Mouse (Mus musculus): ENCODE data around the gene Chchd4. TPM values are rescaled to one million over a fixed set of nuclear protein-coding genes. Genes with fewer than 3 reads are reported as not detected.
"Not testable (repeated sequence)": the region's sequence is repeated elsewhere in the genome, so short reads cannot be mapped to it uniquely, and the experiment has no call there.

Chchd4 gene
- polyA plus RNA-seq, 1 experiment: 24.6 TPM

GRCm38 (mm10) chr6:91483371-91483770 is 10.0 kb upstream of the Chchd4 start:
- no peaks in the 10 kb centered on the region for H3K27me3 ChIP-seq (ENCODE audit: control insufficient read depth, insufficient read depth, low read length, poor library complexity, severe bottlenecking)
- no peak overlapping the region for H3K9ac ChIP-seq (ENCODE audit: low read depth, poor library complexity, severe bottlenecking)
- H3K36me3 ChIP-seq (ENCODE audit: control insufficient read depth, insufficient read depth, low read length, poor library complexity, severe bottlenecking): peaks cover 3% of the 10 kb centered on the region
- H3K4me1 ChIP-seq (ENCODE audit: control insufficient read depth, insufficient read depth, low read length): no peaks in the 10 kb centered on the region
- H3K9me3 ChIP-seq (replicated peaks; ENCODE audit: control insufficient read depth, insufficient read depth, low read length, poor library complexity, severe bottlenecking): no peaks in the 10 kb centered on the region
- TF ChIP-seq EP300 (IDR thresholded peaks at IDR 0.05; ENCODE audit: insufficient read depth, low read depth, low read length) (no peak), CTCF (IDR thresholded peaks at IDR 0.05; ENCODE audit: low read depth, low read length) (no peak), POLR2A (IDR thresholded peaks at IDR 0.05; ENCODE audit: insufficient read depth, low read length) (no peak)
- no peak overlapping the region for H3K27ac ChIP-seq (ENCODE audit: insufficient read depth, low read length)
- no peak overlapping the region for H3K4me3 ChIP-seq (ENCODE audit: low read depth, low read length)

- no peaks in the 10 kb centered on the region for H3K27me3 ChIP-seq (ENCODE audit: control insufficient read depth, insufficient read depth, low read length, poor library complexity, severe bottlenecking)
- H3K9me3 ChIP-seq (replicated peaks; ENCODE audit: control insufficient read depth, insufficient read depth, low read length, poor library complexity, severe bottlenecking): no peaks in the 10 kb centered on the region
- no peak overlapping the region for H3K27ac ChIP-seq (ENCODE audit: insufficient read depth, low read length)
- TF ChIP-seq CTCF (IDR thresholded peaks at IDR 0.05; ENCODE audit: low read depth, low read length) (no peak), POLR2A (IDR thresholded peaks at IDR 0.05; ENCODE audit: insufficient read depth, low read length) (no peak), EP300 (IDR thresholded peaks at IDR 0.05; ENCODE audit: insufficient read depth, low read depth, low read length) (peak; percentile 38; the same call in 1 of the 2 replicates)
- peaks cover 3% of the 10 kb centered on the region for H3K4me1 ChIP-seq (ENCODE audit: control insufficient read depth, insufficient read depth, low read length)
- H3K4me3 ChIP-seq (ENCODE audit: low read depth, low read length): no peak overlapping the region
- H3K36me3 ChIP-seq (ENCODE audit: control insufficient read depth, insufficient read depth, low read length, poor library complexity, severe bottlenecking): peaks cover 3% of the 10 kb centered on the region
- H3K9ac ChIP-seq (ENCODE audit: low read depth, poor library complexity, severe bottlenecking): peak overlapping the region; percentile 8; the same call in 1 of the 2 replicates
Observed at GRCm38 (mm10) chr6:91476541-91476940, 3.2 kb upstream of the Chchd4 start.

DNA sequence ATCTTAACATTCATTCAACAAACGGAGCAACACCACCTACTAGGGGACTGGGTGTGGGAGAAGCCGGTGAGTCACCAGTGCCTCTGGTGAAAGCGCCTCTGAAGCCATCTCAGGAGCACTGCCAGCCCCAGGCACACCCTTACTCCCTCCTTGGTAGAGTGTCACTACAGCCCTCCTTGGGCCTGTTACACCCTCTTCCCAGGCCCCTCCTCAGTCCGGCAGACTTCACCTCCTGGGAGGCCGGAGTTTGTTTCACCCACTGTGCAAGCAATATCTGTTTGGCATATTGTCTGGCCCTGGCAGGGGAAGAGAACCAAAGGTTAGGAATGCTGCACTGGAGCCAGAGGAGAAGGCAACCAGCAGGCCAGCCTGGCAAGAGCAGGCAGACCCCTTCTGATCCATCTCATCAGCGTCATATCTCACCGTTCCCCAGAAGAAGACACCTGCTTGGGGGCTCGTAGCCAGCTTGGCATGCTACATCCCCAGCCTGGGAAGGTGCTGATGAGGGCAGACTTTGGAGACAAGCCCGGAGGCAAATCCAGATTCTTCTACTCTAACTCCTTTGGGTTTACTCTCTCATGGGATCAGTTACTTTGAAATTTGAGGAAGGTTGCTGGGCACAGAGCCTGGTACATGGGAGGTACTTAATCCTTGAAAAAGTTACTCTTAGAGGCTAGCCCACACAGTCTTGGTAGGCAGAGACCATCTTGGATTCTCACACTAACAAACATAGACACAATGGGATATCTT is 1.3 kb upstream of the Chchd4 start:
- Histone ChIP-seq H3K36me3 (ENCODE audit: control insufficient read depth, insufficient read depth, low read length, poor library complexity, severe bottlenecking) (peaks cover under 1% of the 10 kb centered on the region), H3K9me3 (replicated peaks; ENCODE audit: control insufficient read depth, insufficient read depth, low read length, poor library complexity, severe bottlenecking) (no peaks in the 10 kb centered on the region), H3K4me3 (ENCODE audit: low read depth, low read length) (peak overlapping the region; percentile 71), H3K27ac (ENCODE audit: insufficient read depth, low read length) (no peak overlapping the region), H3K9ac (ENCODE audit: low read depth, poor library complexity, severe bottlenecking) (0 out of 2 replicates have a peak overlapping the region, but pooled peaks have one; percentile 20), H3K4me1 (ENCODE audit: control insufficient read depth, insufficient read depth, low read length) (peaks cover 3% of the 10 kb centered on the region), H3K27me3 (ENCODE audit: control insufficient read depth, insufficient read depth, low read length, poor library complexity, severe bottlenecking) (no peaks in the 10 kb centered on the region)
- TF ChIP-seq POLR2A (IDR thresholded peaks at IDR 0.05; ENCODE audit: insufficient read depth, low read length) (no peak), CTCF (IDR thresholded peaks at IDR 0.05; ENCODE audit: low read depth, low read length) (no peak), EP300 (IDR thresholded peaks at IDR 0.05; ENCODE audit: insufficient read depth, low read depth, low read length) (no peak)

DNA sequence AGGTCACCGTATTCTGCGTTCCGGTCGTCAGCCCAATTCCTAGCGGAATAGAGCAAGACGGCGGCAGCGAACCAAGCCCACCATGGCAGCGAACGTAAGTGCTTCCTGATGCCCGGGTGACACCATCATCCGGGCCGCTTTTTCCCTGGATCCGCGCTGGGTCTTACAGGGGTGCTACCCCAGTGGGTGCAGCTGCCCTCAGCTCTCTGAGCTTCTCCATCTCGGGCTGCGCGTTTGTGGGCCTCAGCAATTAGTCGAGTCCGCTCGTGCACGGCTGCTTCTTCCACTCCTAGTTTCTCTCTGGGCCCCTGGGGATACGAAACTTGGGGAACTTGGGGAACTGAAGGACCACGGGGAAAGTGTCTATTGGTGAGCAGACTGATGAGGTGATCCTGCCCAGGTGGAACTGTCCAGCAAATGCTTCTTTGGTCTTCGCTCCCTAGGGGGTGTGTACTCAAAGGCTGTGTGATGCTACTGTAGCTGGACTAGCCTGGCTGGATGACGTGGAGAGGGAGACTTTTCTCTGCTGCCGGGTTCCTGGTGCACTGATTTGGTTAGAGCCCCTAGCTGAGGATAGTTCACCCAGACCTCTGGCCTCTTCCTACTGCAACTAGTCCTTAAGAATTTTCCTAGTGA is 577 bp upstream of the Chchd4 start:
- Histone ChIP-seq H3K27ac (ENCODE audit: insufficient read depth, low read length) (no peak overlapping the region), H3K27me3 (ENCODE audit: control insufficient read depth, insufficient read depth, low read length, poor library complexity, severe bottlenecking) (no peaks in the 10 kb centered on the region), H3K4me1 (ENCODE audit: control insufficient read depth, insufficient read depth, low read length) (peaks cover 3% of the 10 kb centered on the region), H3K4me3 (ENCODE audit: low read depth, low read length) (peak overlapping the region; percentile 71), H3K9me3 (replicated peaks; ENCODE audit: control insufficient read depth, insufficient read depth, low read length, poor library complexity, severe bottlenecking) (no peaks in the 10 kb centered on the region), H3K36me3 (ENCODE audit: control insufficient read depth, insufficient read depth, low read length, poor library complexity, severe bottlenecking) (no peaks in the 10 kb centered on the region; the same call in none of the 2 replicates), H3K9ac (ENCODE audit: low read depth, poor library complexity, severe bottlenecking) (peak overlapping the region; percentile 20)
- TF ChIP-seq POLR2A (IDR thresholded peaks at IDR 0.05; ENCODE audit: insufficient read depth, low read length) (no peak), CTCF (IDR thresholded peaks at IDR 0.05; ENCODE audit: low read depth, low read length) (no peak), EP300 (IDR thresholded peaks at IDR 0.05; ENCODE audit: insufficient read depth, low read depth, low read length) (no peak)

- H3K4me1 ChIP-seq (ENCODE audit: control insufficient read depth, insufficient read depth, low read length): peaks cover 7% of the 10 kb centered on the region
- H3K36me3 ChIP-seq (ENCODE audit: control insufficient read depth, insufficient read depth, low read length, poor library complexity, severe bottlenecking): peaks cover 6% of the 10 kb centered on the region
- peak overlapping the region; percentile 86 for H3K9ac ChIP-seq (ENCODE audit: low read depth, poor library complexity, severe bottlenecking)
- H3K27me3 ChIP-seq (ENCODE audit: control insufficient read depth, insufficient read depth, low read length, poor library complexity, severe bottlenecking): no peaks in the 10 kb centered on the region
- peak overlapping the region; percentile 78 for H3K4me3 ChIP-seq (ENCODE audit: low read depth, low read length)
- peak overlapping the region; percentile 10; the same call in 1 of the 2 replicates for H3K27ac ChIP-seq (ENCODE audit: insufficient read depth, low read length)
- no peak for TF ChIP-seq EP300 (IDR thresholded peaks at IDR 0.05; ENCODE audit: insufficient read depth, low read depth, low read length)
- TF ChIP-seq CTCF (IDR thresholded peaks at IDR 0.05; ENCODE audit: low read depth, low read length): no peak
- TF ChIP-seq POLR2A (IDR thresholded peaks at IDR 0.05; ENCODE audit: insufficient read depth, low read length): no peak
- no peaks in the 10 kb centered on the region for H3K9me3 ChIP-seq (replicated peaks; ENCODE audit: control insufficient read depth, insufficient read depth, low read length, poor library complexity, severe bottlenecking)
Observed at GRCm38 (mm10) chr6:91472319-91472718, 1.0 kb downstream of the Chchd4 start.

GRCm38 (mm10) chr6:91471427-91471826 is 1.9 kb downstream of the Chchd4 start:
- not testable (repeated sequence) for H3K27ac ChIP-seq (ENCODE audit: insufficient read depth, low read length); H3K9me3 ChIP-seq (replicated peaks; ENCODE audit: control insufficient read depth, insufficient read depth, low read length, poor library complexity, severe bottlenecking); H3K27me3 ChIP-seq (ENCODE audit: control insufficient read depth, insufficient read depth, low read length, poor library complexity, severe bottlenecking); H3K4me1 ChIP-seq (ENCODE audit: control insufficient read depth, insufficient read depth, low read length)
- H3K36me3 ChIP-seq (ENCODE audit: control insufficient read depth, insufficient read depth, low read length, poor library complexity, severe bottlenecking): peaks cover 14% of the 10 kb centered on the region
- peak overlapping the region; percentile 86 for H3K9ac ChIP-seq (ENCODE audit: low read depth, poor library complexity, severe bottlenecking)
- H3K4me3 ChIP-seq (ENCODE audit: low read depth, low read length): peak overlapping the region; percentile 22; the same call in 1 of the 2 replicates

Measured in ES-Bruce4 (cell line).